Mouse (Mus musculus) intestine, embryonic 15.5 days (tissue): ENCODE results near the gene Spg7. TPM values are rescaled to one million over a fixed set of nuclear protein-coding genes. Genes with fewer than 3 reads are reported as not detected.

ENCODE experiments used
- ATAC-seq: fragments of 200-750 bp; cut with Nextera tagmentation; 2 replicates; pipeline ENCODE4 v1.8.0; 2017; ENCODE audit warnings: moderate TSS enrichment, moderate library complexity
- H3K27ac ChIP-seq: fragments of 300-500 bp; sonication (generic); 2 replicates; pipeline ENCODE4 v1.5.1; 2015; ENCODE audit warnings: mild to moderate bottlenecking, inconsistent platforms
- H3K27me3 ChIP-seq: fragments of 300-500 bp; sonication (generic); replicated peaks from 2 replicates; pipeline ENCODE4 v1.6.1; 2015; ENCODE audit warnings: inconsistent platforms
- H3K36me3 ChIP-seq: fragments of 300-500 bp; sonication (generic); 2 replicates; pipeline ENCODE4 v1.6.1; 2015; ENCODE audit warnings: inconsistent platforms
- H3K4me1 ChIP-seq: fragments of 300-500 bp; sonication (generic); replicated peaks from 2 replicates; pipeline ENCODE4 v1.6.1; 2015; ENCODE audit warnings: inconsistent platforms
- H3K4me2 ChIP-seq: fragments of 300-500 bp; sonication (generic); replicated peaks from 2 replicates; pipeline ENCODE4 v1.6.1; 2015; ENCODE audit warnings: mild to moderate bottlenecking, inconsistent platforms
- H3K4me3 ChIP-seq: fragments of 300-500 bp; sonication (generic); replicated peaks from 2 replicates; pipeline ENCODE4 v1.5.1; 2015; ENCODE audit warnings: inconsistent platforms
- H3K9ac ChIP-seq: fragments of 300-500 bp; sonication (generic); 2 replicates; pipeline ENCODE4 v1.6.1; 2015; ENCODE audit warnings: inconsistent platforms
- H3K9me3 ChIP-seq: fragments of 300-500 bp; sonication (generic); 2 replicates; pipeline ENCODE4 v1.6.1; 2016; ENCODE audit warnings: inconsistent platforms
- WGBS: fragments of 180-500 bp; shearing (Covaris S2); methylation state at CpG from one replicate; pipeline ENCODE4 v1.1.7; 2015; 5-methylcytosine and 5-hydroxymethylcytosine counted together
- polyA plus RNA-seq: library from polyadenylated mRNA; unstranded; fragments of >200 nt; fragmentation: Nextera tagmentation; extraction: Ambion mirVana; gene quantifications from 2 replicates; pipeline ENCODE4 v1.2.1, GENCODE M21; 2015

The Spg7 gene
- polyA plus RNA-seq, 1 experiment from 2014 or later = 52.5 TPM

GRCm38 (mm10) chr8:123145279-123145678, 82.5 kb downstream of the Spg7 start:
- WGBS = 57% methylated on average over 6 of the region's 6 CpGs
- no peak for ATAC-seq

GRCm38 (mm10) chr8:123146390-123146789, 83.6 kb downstream of the Spg7 start:
- H3K4me3 ChIP-seq = no peak overlapping the region
- H3K36me3 ChIP-seq = no peaks in the 10 kb centered on the region
- no peak overlapping the region for H3K4me2 ChIP-seq
- no peak overlapping the region for H3K9ac ChIP-seq
- H3K27me3 ChIP-seq = no peaks in the 10 kb centered on the region
- no peaks in the 10 kb centered on the region for H3K4me1 ChIP-seq
- peak overlapping the region; percentile 61 for H3K27ac ChIP-seq
- no peak for ATAC-seq
- no peaks in the 10 kb centered on the region for H3K9me3 ChIP-seq
- WGBS = 54% methylated on average over 7 of the region's 7 CpGs

More at GRCm38 (mm10) chr8:123145279-123145678, 82.5 kb downstream of the Spg7 start:
- no peaks in the 10 kb centered on the region for H3K4me1 ChIP-seq
- no peak overlapping the region for H3K27ac ChIP-seq
- no peak overlapping the region for H3K9ac ChIP-seq
- H3K36me3 ChIP-seq = no peaks in the 10 kb centered on the region
- H3K27me3 ChIP-seq = no peaks in the 10 kb centered on the region
- H3K9me3 ChIP-seq = no peaks in the 10 kb centered on the region
- no peak overlapping the region for H3K4me3 ChIP-seq
- no peak overlapping the region for H3K4me2 ChIP-seq

Other genes starting within 250 kb of the Spg7 start
- gene Cdh15, start 215.0 kb upstream of the Spg7 start, polyA plus RNA-seq = 0.23 and 0.49 TPM in 2 replicates
- 50.9 and 53.9 TPM in 2 replicates for gene Ankrd11, start 20.7 kb upstream of the Spg7 start, polyA plus RNA-seq
- 1,399 and 1,578 TPM in 2 replicates for gene Rpl13, start 39.4 kb downstream of the Spg7 start, polyA plus RNA-seq
- gene Cpne7, start 54.4 kb downstream of the Spg7 start, polyA plus RNA-seq = 0.98 and 1.3 TPM in 2 replicates
- gene Sult5a1, start 95.4 kb downstream of the Spg7 start, polyA plus RNA-seq = 12.1 and 12.3 TPM in 2 replicates
- gene Dpep1, start 123.3 kb downstream of the Spg7 start, polyA plus RNA-seq = 3.9 and 5.4 TPM in 2 replicates
- 142 and 148 TPM in 2 replicates for gene Chmp1a, start 149.8 kb downstream of the Spg7 start, polyA plus RNA-seq
- gene Spata33, start 149.9 kb downstream of the Spg7 start, polyA plus RNA-seq = 1.8 and 2.3 TPM in 2 replicates
- gene Cdk10, start 161.9 kb downstream of the Spg7 start, polyA plus RNA-seq = 24.2 and 25.4 TPM in 2 replicates
- 5.4 and 5.5 TPM in 2 replicates for gene Spata2l, start 173.3 kb downstream of the Spg7 start, polyA plus RNA-seq
- 18.2 and 18.4 TPM in 2 replicates for gene Zfp276, start 191.3 kb downstream of the Spg7 start, polyA plus RNA-seq
- gene Vps9d1, start 191.4 kb downstream of the Spg7 start, polyA plus RNA-seq = 15.3 and 18.4 TPM in 2 replicates